Mouse (Mus musculus) embryonic fibroblast, embryonic 13.5 days (primary cell): ENCODE results near the gene Eng.

Experiments used
- CTCF ChIP-seq: IDR thresholded peaks from 2 replicates; pipeline ENCODE4 v1.5.1; 2011; ENCODE audit warnings: mild to moderate bottlenecking, control low read depth, low read length, moderate library complexity, borderline replicate concordance; ENCODE audit not compliant: insufficient read depth
- POLR2A ChIP-seq: IDR thresholded peaks from 2 replicates; pipeline ENCODE4 v1.6.1; 2011; ENCODE audit warnings: low read depth, mild to moderate bottlenecking, control low read depth, low read length, moderate library complexity

GRCm38 (mm10) chr2:32631046-32631445, 15.3 kb upstream of the Eng start:
- TF ChIP-seq POLR2A (no peak), CTCF (no peak)
